Mouse (Mus musculus) cerebellum, adult (tissue): Measurements from ENCODE around the gene Ech1.
A peak's percentile ranks its signal among the peaks of the same experiment; 100 is the strongest.

ENCODE experiments used
- ATAC-seq: cut with Nextera tagmentation; 2 replicates; pipeline ENCODE4 v1.9.2; 2017; ENCODE audit warnings: mild to moderate bottlenecking, moderate library complexity, mixed read lengths; ENCODE audit not compliant: insufficient number of reproducible peaks, low FRiP score, low TSS enrichment

Ech1 gene

DNA sequence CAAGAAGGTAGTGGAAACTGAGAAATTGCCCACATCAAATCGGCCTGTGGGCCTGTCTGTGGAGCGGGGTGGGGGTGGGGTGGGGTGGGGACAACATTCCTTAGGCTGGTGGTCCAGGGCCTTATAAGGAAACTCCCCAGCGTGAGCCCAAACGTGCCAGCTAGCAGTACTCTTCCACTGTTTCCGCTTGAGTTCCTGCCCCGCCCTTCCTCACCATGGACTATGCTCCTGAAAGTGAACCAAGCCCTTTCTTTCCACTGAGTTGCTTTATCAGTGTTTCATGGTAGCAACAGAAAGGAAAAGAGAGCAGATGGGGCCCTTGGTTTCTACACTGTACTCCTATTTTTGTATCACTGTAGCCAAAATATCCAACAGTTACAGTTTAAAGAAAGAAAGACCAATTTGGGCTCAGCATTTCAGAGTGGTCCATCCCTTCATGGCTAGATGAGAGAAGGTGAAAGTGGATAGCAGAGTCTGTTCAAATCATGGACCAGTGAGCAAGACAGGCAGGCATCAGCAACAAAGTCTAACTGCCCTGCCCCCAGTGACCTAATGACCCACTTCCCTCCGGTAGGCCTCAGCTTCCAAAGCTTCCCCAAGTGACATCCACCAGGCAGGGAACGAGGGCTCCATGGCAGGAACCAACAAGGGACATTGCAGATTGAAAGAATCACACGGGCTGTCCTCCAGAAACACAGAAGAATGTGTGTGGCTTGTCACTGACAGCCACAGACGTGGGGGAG is 22.0 kb upstream of the Ech1 start:
- no peak for ATAC-seq

DNA sequence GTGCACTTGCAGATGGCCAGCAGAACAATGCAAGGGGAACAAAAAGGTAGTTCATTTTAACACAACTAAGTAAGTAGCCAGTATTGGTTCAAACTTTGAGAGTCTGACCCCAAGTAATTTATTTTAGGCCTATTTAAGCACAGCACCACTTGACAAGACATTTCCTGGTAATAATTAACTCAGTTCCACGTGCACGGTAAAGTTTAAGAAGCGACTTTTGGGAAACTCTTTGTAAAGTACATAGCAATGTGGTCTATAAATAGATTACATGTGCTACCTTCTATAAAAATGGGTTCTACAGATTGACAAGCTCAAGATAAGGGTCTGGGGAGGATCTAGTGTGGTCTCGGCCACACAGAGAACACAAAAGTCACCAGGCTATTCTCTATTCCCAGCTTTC is 21.3 kb upstream of the Ech1 start:
- ATAC-seq, result no peak

DNA sequence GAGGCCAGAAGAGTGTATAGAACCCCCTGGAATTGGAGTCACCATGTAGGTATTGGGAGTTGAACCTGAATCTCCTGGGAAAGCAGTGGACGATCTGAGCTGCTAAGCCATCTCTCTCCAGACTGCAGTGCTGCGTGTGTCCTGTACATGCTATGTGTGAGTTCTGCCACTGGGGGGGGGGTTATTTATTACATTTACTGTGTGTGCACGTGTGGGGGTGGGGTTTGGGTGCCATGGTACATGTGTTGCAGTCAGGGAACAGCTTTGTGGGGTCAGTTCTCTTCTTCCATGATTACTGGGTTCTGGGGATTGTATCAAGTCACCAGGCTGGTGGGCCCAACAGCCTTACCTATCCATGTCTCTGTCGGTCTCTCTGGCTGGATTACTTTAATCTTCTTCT is 18.1 kb upstream of the Ech1 start:
- no peak for ATAC-seq

DNA sequence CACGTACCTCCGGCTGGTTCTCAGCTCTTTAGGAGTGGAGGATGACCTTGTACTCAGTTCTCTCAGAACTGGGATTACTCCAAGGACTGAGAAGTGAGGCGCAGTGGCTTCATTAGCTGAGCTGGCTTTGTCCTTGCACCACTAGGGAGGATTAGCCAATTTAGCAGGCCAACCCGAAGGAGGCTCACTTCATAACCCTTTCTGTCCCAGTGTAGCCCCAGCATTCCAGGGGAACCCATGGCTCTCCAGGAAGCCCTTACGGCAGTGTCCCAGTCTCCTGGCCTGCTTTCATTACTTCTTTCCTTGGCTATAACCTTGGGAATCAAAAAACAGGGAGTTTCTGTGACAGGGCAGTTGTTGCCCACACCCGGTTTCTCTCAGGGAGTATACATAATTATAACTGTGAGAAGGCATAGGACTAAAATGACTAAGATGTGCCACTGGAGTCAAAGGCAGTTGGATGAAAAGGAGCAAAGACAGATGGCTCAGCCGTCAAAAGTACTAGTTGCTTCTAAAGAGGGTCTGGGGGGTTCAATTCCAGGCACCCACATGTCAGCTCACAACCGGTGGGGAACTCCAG is 17.3 kb upstream of the Ech1 start:
- ATAC-seq, result no peak

DNA sequence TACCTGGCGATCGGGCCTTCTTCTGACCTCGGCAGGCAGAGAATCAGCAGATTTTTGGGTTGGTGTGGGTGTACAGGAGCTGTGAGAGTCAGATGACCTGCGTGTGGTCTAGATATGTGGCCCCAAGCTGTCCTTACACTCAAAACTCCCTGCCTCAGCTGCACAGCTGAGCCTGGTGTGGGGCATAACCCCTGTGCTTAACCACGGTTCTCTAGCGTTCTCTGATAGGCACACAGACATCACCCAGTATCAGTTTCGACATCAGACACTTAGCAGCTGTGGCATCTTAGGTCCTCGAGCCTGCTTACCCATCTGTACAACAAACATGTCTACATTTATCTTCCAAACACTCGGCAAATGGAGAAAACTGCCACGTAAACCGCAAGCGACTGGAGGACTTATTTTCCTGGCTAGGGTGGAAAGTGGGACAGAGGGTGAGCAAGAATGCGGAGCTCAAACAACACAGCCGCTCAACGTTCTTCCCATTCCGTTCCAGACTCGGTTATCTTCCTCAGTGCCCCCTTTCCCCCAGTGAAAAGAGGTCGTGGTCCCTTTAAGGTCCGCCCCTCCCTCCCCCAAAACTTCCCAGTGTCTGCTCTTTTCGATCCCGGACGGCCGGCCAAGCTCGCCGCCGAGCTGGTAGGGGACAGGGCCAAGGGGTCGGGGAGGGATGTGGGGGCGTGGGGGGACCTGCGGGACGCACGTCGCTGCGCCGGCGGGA is 16.6 kb upstream of the Ech1 start, which contains the start of gene Hnrnpl:
Gene Hnrnpl, plus strand, starts transcription at position 321 of the 721 bp plus-strand sequence.
- no peak for ATAC-seq

DNA sequence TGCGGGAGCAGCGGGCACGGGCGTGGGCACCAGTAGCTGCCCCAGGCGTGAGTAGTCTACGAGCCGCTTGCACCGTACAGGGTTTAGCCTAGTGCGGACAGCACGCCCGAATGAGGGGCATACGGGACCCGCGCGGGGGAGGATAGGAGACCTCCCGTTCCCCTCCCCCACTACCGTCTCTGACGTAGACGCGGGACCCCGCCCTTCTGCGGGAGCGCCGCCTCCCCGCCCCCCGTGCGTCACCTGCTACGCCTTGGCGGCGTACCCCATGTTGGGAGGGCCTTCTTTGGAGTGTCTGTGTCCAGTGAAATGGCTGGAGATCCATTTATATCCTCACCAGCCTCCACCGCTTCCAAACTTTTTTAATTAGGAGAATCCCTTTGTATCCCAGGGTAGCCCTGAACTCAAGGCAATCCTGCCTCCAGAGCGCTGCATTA is 16.0 kb upstream of the Ech1 start:
- peak; percentile 38; the same call in 1 of the 2 replicates for ATAC-seq

DNA sequence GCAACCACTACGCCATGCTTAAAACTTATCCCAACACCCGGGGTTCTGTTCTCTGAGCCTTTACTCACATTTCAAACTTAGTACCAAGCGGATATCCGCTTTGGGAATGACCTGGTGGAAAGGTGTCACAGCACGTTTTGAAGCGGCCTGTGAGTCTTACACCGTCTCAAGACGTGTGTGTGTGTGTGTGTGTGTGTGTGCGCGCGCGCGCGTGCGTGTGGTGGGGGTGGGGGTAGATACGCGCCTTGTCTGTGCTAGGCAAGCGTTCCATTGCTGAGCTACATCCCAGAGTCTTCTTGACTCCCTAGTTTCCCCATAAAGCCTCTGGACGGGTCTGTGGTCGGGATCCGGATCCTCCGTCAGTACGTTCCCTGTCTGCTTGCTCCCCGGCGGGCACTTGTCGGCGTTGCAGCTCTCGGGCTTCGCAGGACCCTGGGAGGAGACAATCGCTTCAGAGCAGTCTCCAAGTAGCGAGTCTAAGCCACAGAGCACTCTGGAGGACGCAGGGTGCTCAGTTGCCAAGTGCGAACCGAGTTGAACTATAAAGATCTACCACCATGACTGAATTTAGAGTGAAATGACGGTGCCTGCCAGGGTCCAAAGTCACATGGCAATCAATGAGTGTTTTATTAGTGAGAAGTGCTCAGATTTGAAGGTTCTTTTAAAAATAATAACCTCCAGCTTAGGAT is 15.5 kb upstream of the Ech1 start:
- no peak for ATAC-seq

DNA sequence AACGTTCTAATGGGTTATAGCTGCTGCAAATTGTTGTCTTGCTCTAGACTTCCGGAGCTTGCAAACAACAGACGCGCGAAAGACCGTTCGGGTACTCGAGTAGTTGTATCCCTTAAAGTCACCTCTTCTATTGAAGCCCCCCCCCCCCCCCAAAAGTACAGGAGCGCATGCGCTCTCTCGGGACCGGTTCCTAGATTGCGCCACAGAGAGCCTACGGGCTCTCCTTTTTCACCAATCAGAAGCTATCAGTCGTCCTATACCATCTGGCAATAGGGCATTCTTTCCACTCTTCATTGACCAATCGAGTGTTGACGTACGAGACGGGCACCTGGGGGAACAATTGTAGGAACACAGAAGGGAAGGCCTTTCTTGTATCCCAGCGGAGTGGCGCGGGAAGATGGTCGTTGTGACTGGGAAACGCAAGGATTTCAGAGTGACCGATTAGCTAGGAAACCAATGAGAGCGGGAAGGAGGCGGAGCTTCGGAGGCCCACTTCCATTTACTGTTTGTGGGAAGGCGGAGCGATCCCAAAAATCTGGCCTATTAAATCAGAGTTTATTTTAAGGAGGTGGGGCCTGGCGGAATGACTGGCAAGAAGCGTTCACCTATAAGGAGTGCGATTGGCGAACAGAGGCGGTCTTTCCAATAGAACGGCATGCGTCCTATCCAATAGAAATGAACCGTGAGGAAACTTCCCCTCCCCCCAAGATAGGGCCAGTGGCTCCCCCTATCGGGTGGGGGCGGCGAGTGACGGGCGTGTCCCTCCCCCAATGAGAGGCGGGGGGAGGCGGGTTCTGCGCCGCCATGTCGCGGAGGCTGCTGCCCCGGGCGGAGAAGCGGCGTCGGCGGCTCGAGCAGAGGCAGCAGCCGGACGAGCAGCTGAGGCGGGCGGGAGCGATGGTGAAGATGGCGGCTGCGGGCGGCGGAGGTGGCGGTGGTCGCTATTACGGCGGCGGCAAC is 14.6 kb upstream of the Ech1 start:
- ATAC-seq, result peak; percentile 85

DNA sequence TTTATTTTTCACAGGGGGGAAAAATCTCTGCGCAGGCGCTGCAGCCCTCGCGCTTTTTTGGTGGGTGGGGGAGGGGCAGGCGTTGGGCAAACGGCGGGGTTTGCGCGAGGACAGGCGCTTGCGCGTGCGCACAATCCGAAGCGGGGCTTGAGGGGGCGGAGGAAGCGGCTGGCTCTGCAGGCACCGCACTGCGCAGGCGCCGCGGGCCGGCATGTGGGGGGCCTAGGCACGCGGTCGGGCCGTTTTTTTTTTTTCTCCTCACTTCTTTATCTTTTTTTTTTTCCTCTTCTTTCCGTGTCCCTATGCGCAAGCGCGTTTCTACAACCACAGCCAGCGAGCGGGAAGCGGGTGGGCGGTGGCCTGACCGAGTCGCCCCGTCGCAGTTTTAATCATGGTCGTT is 13.8 kb upstream of the Ech1 start:
- ATAC-seq, result no peak

DNA sequence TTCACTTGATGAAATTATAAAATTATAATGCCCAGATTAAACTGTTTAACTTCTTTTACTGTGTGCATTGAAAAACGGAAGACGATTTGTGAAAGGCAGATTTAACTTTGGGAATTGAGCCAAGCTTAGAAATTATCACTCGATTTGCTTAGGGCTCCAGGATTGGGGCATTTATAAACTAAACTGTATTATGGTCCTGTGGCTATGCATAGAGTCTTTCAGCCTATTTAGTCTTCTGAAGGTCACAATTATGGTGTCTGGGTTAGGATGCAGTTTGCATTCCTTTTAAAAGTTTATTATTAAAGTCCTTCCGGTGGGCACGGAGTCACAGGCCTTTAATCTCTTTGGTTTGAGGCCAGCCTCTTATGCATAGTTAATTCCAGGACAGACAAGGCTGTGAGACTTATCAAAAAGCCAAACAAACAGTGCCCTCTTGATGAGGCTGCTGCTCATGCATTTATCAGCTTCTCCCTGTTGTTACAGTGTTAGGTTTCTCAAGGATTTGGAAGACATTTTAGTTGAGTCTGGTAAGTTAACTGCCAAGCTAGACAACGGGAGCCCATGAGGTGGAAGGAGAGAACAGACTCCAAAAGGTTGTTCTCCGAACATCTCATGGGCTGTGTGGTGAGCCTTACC is 13.3 kb upstream of the Ech1 start:
- ATAC-seq, result no peak

DNA sequence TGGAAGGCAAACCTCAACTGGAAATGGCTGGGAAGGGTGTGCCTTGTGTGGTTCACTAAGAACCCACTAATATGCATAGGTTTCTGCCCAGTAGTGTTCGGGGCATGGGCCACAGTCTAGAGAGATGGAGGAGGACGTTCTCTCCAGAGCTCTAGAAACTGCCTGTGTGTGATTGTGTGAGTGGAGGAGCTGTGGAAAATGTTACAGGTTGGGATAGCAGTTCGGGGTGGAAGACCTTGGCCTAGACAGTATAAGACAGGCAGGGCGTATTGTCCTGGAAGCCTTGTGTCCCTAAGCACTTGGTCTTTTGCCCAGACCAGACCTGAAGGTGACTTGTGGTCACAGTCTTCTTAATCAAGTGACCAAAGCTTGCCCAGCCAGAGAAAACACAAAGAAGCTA is 12.6 kb upstream of the Ech1 start:
- no peak for ATAC-seq

DNA sequence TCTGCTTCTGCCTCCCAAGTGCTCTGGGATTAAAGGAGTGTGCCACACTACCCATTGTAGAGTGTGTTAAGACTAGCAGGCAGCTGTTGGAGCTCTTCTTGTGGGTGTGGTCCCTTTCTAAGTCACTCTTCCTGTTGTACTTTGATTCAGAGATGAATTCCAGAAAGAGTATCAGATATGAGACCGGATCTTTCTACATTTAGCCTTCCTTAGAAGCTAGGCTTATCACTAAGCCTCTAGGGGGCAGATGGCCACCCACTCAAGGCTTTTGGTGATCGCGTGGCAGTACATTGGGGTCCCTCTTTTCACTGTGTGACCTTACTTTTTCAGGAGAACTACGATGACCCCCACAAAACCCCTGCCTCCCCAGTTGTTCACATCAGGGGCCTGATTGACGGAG is 12.1 kb upstream of the Ech1 start:
- ATAC-seq, result no peak

DNA sequence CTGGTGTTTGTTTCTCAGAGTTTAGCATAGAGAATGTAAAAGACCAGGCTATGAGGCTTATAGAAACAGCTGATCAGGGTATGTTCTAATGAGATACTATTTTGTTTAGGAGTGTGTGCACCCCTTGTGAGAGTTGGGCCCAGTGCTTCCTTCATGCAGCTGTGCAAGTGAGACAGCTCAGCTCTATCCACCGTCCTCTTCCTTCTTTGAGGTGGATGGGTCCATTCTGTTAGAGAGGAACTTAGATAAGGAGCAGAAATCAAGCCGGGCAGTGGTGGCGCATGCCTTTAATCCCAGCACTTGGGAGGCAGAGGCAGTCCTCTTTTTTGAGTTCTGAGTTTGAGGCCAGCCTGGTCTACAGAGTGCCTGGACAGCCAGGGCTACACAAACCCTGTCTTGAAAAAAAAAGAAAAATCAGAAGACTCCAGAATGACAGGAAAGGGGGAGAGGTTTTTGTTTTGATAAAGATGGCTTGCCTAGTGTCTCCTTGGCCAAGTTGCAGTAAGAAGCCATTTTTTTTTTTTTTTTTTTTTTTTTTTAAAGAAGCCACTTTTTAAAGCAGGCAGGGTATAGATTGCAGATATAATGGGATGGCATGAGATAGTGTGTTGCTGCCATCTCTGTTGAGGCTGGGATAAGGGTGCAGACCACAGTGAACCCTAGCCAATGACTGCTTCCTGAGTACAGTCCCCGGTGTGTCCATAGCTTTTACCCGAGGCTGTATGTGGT is 10.5 kb upstream of the Ech1 start:
- ATAC-seq, result no peak

DNA sequence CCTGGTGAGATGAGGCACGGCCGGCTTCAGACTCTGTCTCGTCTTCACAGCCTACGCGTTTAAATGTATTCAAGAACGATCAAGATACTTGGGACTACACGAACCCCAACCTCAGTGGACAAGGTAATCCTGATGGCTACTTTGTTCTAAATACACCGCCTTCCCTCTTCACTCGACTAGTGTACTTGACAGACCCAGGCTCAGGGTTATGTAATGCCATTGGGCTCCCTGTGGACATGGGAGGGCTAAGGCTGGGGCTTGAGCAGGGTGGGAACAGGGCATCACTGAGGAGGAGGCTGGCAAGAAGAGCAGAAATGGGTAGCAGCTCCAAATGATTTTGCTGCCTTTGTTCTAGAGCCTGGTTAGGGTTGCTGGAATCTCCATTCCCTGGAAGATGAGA is 9.8 kb upstream of the Ech1 start:
- ATAC-seq, result no peak

DNA sequence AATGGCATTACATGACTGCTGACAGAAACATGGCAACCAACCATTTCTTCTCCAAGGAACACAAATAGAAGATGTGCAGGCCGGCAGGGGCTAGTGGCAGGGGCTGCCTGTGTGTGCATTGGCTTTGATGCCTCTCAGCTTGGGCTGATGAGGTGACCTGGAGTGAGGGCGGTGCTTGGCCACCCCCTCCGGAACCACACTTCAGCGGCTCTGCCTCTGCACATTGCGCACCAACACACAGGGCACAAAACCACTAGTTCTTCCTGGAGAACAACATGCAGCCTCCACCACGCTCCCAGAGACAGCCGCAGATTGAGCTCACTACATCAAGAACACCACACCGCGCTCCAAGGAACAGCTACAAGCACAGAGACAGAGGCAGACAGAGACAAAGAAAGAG is 8.8 kb upstream of the Ech1 start:
- ATAC-seq, result no peak

DNA sequence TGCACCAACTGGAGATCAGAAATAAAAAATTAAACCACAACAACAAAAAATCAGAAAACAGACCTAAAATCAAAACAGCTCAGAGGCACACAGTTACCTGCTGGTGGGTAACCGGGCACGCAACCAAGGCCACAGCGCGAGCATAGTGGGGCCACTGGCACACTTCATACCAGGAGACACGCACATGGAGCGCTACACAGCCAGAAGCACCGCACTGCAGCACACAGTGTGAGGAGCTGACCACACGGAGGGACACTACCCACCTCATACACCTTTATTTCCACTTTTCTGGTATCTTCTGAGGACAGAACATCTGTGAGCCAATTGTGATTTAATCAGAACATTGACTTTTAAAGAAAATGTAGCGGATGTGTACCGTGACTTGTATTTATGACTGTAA is 8.1 kb upstream of the Ech1 start:
- ATAC-seq, result no peak

DNA sequence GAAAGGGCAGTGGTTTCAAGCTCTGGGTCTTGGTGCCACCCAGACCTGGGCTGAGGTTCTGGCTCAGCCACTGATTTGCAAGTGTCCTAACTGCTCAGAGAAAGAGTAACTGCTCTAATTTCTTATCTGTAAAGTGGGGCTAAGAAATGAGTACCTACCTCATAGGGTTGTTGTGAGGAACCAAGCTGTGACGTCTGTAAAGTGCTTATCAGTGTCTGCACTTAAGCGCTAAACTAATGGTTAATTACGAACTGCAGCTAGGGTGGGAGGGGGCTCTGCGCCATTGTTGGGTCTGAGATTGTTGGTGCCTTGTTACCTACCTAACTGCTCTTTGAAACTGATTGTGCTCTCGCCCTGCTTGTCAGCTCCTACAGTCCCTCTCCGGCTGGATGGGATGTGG is 7.5 kb upstream of the Ech1 start:
- ATAC-seq, result no peak

DNA sequence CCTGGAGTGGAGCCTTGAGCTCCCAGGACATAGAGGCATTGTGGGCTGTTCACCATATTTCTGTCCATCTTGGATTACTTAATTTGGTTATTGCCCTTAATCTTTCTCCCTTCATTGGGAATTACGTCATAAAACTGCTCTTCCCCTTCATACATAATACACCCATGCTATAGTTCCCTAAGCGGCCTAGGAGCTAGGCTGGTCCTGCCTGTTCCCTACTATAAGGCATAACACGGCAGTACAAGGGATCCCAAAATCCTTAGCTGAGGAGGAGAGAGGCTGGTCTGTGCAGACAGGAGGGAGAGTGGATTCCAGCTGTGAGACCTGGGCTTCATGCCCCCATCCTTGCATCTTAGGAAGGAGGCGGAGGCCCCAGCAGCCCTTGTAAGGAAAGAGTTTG is 7.1 kb upstream of the Ech1 start:
- ATAC-seq, result no peak

DNA sequence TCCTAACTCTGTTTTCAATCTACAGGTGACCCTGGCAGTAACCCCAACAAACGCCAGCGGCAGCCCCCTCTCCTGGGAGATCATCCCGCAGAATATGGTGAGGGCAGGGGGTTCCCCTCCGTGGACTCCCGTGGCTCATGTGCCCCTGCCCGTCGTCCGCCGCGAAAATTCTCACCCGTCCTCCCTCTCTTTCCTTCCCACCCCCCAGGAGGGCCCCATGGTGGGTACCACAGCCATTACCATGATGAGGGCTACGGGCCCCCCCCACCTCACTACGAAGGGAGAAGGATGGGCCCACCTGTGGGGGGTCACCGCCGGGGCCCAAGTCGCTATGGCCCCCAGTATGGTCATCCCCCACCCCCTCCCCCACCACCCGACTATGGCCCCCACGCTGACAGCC is 6.6 kb upstream of the Ech1 start:
- ATAC-seq, result no peak
